In the genomic region with DNA sequence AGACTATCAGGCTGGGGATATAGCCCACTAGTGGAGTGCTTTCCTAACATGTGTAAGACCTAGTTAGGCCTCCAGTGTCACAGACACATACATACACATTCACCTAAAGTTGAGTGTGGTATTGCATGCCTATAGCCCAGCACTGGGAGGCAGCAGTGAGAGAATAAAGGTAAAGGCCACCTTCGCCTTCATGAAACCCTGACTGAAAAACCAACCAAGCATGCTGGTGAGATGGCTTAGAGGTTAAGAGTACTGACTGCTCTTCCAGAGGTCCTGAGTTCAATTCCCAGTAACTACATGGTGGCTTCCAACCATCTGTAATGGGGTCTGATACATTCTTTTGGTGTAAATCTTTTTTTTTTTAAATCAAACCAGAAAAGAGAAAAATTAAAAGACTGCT, we compare ENCODE assay signal across 20 mouse cellular contexts. TPM values are rescaled to one million over a fixed set of nuclear protein-coding genes. Genes with fewer than 3 reads are reported as not detected.
DNase-seq lines count a peak whose midpoint lies in the region; ATAC-seq and TF ChIP-seq lines count a peak whose summit lies in the region.
"Had no signal": no experiment of that assay in that cellular context is flagged by ENCODE, and none has a peak within 500 bp of the region (broad histone marks: within the 10 kb centered on the region; RNA-seq: fewer than 3 reads in every experiment).

No protein-coding gene starts in this region.

- WGBS in heart, postnatal 0 days = 84% methylated on average over 1 of the region's 1 CpGs
- WGBS in lung, postnatal 0 days = 80% methylated on average over 1 of the region's 1 CpGs

- no peaks in the 10 kb centered on the region for H3K36me3 ChIP-seq in heart, postnatal 0 days (replicated peaks; ENCODE audit: control insufficient read depth, insufficient read depth, low read length)
- no peaks in the 10 kb centered on the region for H3K36me3 ChIP-seq in lung, postnatal 0 days (ENCODE audit: insufficient read depth, low read length)
- H3K36me3 ChIP-seq: embryonic facial prominence, embryonic 10.5 days; limb, embryonic 12.5 days had no signal

- no peaks in the 10 kb centered on the region for H3K4me1 ChIP-seq in heart, postnatal 0 days (ENCODE audit: control insufficient read depth, insufficient read depth)
- H3K4me1 ChIP-seq in lung, postnatal 0 days (ENCODE audit: insufficient read depth, low read depth, low read length) = no peaks in the 10 kb centered on the region
- H3K4me1 ChIP-seq: embryonic facial prominence, embryonic 10.5 days; limb, embryonic 12.5 days had no signal

- 0 out of 2 replicates have a peak, but pooled peaks have one; percentile 26 for TF ChIP-seq CTCF in heart, postnatal 0 days (IDR thresholded peaks at IDR 0.05; ENCODE audit: low read depth)
- TF ChIP-seq CTCF in lung, postnatal 0 days (IDR thresholded peaks at IDR 0.05) = peak; percentile 37

- ATAC-seq in heart, postnatal 0 days (ENCODE audit: insufficient read depth, low read depth) = no peak
- ATAC-seq in lung, postnatal 0 days = no peak
- ATAC-seq in megakaryocyte-erythroid progenitor cell, adult 5-6 weeks (replicated peaks; ENCODE audit: low FRiP score, low TSS enrichment, poor library complexity, severe bottlenecking) = 0 out of 2 replicates have a peak, but pooled peaks have one; percentile 37
- ATAC-seq: Patski had no signal

- no peak overlapping the region for H3K27ac ChIP-seq in heart, postnatal 0 days (ENCODE audit: low read depth)
- H3K27ac ChIP-seq in lung, postnatal 0 days (ENCODE audit: low read length) = no peak overlapping the region
- H3K27ac ChIP-seq: embryonic facial prominence, embryonic 10.5 days; hindbrain, embryonic 14.5 days; limb, embryonic 12.5 days had no signal

- intact Hi-C loops in heart, postnatal 36 days (cut with DNase I) = loop anchor here (10.0 kb wide), 1 partner anchor 306 kb away; no protein-coding TSS in a partner anchor

- no peak for TF ChIP-seq EP300 in heart, postnatal 0 days (IDR thresholded peaks at IDR 0.05; ENCODE audit: low read depth)
- no peak for TF ChIP-seq EP300 in lung, postnatal 0 days (IDR thresholded peaks at IDR 0.05)

- H3K9me3 ChIP-seq in heart, postnatal 0 days (replicated peaks; ENCODE audit: control insufficient read depth, low read length) = no peaks in the 10 kb centered on the region
- no peaks in the 10 kb centered on the region for H3K9me3 ChIP-seq in lung, postnatal 0 days (ENCODE audit: low read length)
- H3K9me3 ChIP-seq: embryonic facial prominence, embryonic 10.5 days; limb, embryonic 12.5 days had no signal

- H3K27me3 ChIP-seq in heart, postnatal 0 days (ENCODE audit: control insufficient read depth, insufficient read depth, low read length) = 0 out of 2 replicates have a peak, but pooled peaks cover 7% of the 10 kb centered on the region
- no peaks in the 10 kb centered on the region for H3K27me3 ChIP-seq in lung, postnatal 0 days (replicated peaks; ENCODE audit: insufficient read depth, low read length)

- no peak overlapping the region for H3K9ac ChIP-seq in heart, postnatal 0 days (replicated peaks; ENCODE audit: low read depth, low read length)
- no peak overlapping the region for H3K9ac ChIP-seq in lung, postnatal 0 days (replicated peaks; ENCODE audit: low read depth)
- H3K9ac ChIP-seq: hindbrain, embryonic 14.5 days; limb, embryonic 12.5 days; lung, embryonic 14.5 days had no signal

- no peak overlapping the region for H3K4me3 ChIP-seq in heart, postnatal 0 days (ENCODE audit: low read depth, low read length)
- no peak overlapping the region for H3K4me3 ChIP-seq in lung, postnatal 0 days (ENCODE audit: low read depth, low read length)
- H3K4me3 ChIP-seq: embryonic facial prominence, embryonic 10.5 days; limb, embryonic 12.5 days had no signal

- DNase-seq in heart, postnatal 0 days (ENCODE audit: low spot score) = no peak
- no peak for DNase-seq in heart, postnatal 36 days
- no peak for DNase-seq in lung, postnatal 0 days (ENCODE audit: low spot score)
- DNase-seq in lung, postnatal 36 days = no peak
- DNase-seq in ES-CJ7 (ENCODE audit: low read depth, low spot score) = peak; percentile 51
- DNase-seq in adrenal gland, postnatal 25 days = no peak
- DNase-seq in spleen, postnatal 10 days (ENCODE audit: low spot score in 2 of 2) = no peak
- DNase-seq: cerebellum, adult 9-11 months; kidney, adult 9 months; layer of hippocampus, postnatal 36 days; lung, embryonic 14.5 days; right cerebral cortex, postnatal 4 days had no signal

- H3K4me2 ChIP-seq in heart, postnatal 0 days (ENCODE audit: low read depth, low read length) = no peak overlapping the region
- no peak overlapping the region for H3K4me2 ChIP-seq in lung, postnatal 0 days (replicated peaks; ENCODE audit: low read depth, low read length)
- H3K4me2 ChIP-seq: hindbrain, embryonic 14.5 days; limb, embryonic 12.5 days; lung, embryonic 14.5 days had no signal

RNA-seq across cellular contexts. Expression of a gene that starts 1.5 kb away (rescaled TPM):
- total RNA-seq in heart, postnatal 0 days (2014; rRNA removed; ENCODE audit: low replicate concordance) = not detected in 2 replicates
- not detected in 2 replicates for polyA plus RNA-seq in heart, postnatal 0 days (2015; fragmentation: Nextera tagmentation; extraction: Ambion mirVana)
- not detected for total RNA-seq in heart, postnatal 36 days (2021)
- not detected in 2 replicates for polyA plus RNA-seq in lung, postnatal 0 days (2015; fragmentation: Nextera tagmentation; extraction: Ambion mirVana)
- not detected in 2 replicates for total RNA-seq in megakaryocyte-erythroid progenitor cell, adult 5-6 weeks (2014; fragmentation: Nextera tagmentation)
- not detected in 2 replicates for total RNA-seq in megakaryocyte-erythroid progenitor cell, adult 5-6 weeks (2017)
- total RNA-seq in adrenal gland, postnatal 25 days (2021) = not detected in 2 replicates
- total RNA-seq: gastrocnemius, postnatal 4 days; layer of hippocampus, postnatal 36 days had no signal
- polyA plus RNA-seq: embryonic facial prominence, embryonic 10.5 days; heart, embryonic 14.5 days; hindbrain, embryonic 14.5 days; limb, embryonic 12.5 days; lung, embryonic 14.5 days; Patski; stomach, embryonic 14.5 days had no signal
